In the genomic region with DNA sequence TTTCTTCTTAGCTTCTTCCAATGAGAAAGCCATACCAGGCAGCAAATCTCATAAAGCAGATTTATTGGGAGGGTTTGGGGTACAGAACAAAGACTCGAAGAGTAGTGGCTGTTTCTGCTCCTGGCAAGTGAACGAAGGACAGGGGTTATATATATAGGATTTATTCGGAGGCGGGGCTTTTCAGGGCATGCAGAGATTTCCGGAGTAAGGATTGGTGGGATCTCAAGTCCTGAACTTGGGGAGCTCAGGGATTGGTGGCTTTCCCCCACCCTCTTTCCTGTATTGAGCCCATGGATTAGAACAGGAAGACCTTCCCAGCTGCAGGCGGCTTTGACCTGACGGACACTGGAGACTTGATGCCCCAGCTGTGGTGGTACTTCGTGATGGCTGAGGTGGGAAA, we compare ENCODE assay signal across 9 mouse cellular contexts. TPM values are rescaled to one million over a fixed set of nuclear protein-coding genes. Genes with fewer than 3 reads are reported as not detected.
A peak's percentile ranks its signal among the peaks of the same experiment; 100 is the strongest.
DNase-seq lines count a peak whose midpoint lies in the region; ATAC-seq and TF ChIP-seq lines count a peak whose summit lies in the region.
"Had no signal": no experiment of that assay in that cellular context is flagged by ENCODE, and none has a peak within 500 bp of the region (broad histone marks: within the 10 kb centered on the region; RNA-seq: fewer than 3 reads in every experiment).

No protein-coding gene starts in this region.

- H3K9ac ChIP-seq in hindbrain, postnatal 0 days (replicated peaks; ENCODE audit: low read length) = no peak overlapping the region
- no peak overlapping the region for H3K9ac ChIP-seq in hindbrain, embryonic 14.5 days
- no peak overlapping the region for H3K9ac ChIP-seq in midbrain, embryonic 14.5 days (replicated peaks; ENCODE audit: low read length)

- no peaks in the 10 kb centered on the region for H3K9me3 ChIP-seq in hindbrain, postnatal 0 days (ENCODE audit: low read length)
- H3K9me3 ChIP-seq in hindbrain, embryonic 14.5 days (ENCODE audit: control insufficient read depth, low read length) = no peaks in the 10 kb centered on the region
- H3K9me3 ChIP-seq in midbrain, embryonic 14.5 days (ENCODE audit: control insufficient read depth, low read length) = no peaks in the 10 kb centered on the region

- WGBS in hindbrain, postnatal 0 days = 84% methylated on average over 8 of the region's 8 CpGs
- WGBS in hindbrain, embryonic 14.5 days = 84% methylated on average over 8 of the region's 8 CpGs
- 94% methylated on average over 8 of the region's 8 CpGs for WGBS in thymus, adult 2 months
- WGBS in midbrain, embryonic 14.5 days = 81% methylated on average over 8 of the region's 8 CpGs

- no peaks in the 10 kb centered on the region for H3K36me3 ChIP-seq in hindbrain, postnatal 0 days (ENCODE audit: insufficient read depth, low read length)
- H3K36me3 ChIP-seq in hindbrain, embryonic 14.5 days (replicated peaks; ENCODE audit: control insufficient read depth, insufficient read depth) = peaks cover 5% of the 10 kb centered on the region; the same call in 1 of the 2 replicates
- no peaks in the 10 kb centered on the region for H3K36me3 ChIP-seq in thymus, adult 2 months (ENCODE audit: control insufficient read depth, insufficient read depth, low read length)
- no peaks in the 10 kb centered on the region for H3K36me3 ChIP-seq in midbrain, embryonic 14.5 days (ENCODE audit: control insufficient read depth, insufficient read depth, low read length)

- peak; percentile 44 for DNase-seq in cerebellum, adult 11-12 months
- no peak for DNase-seq in cerebellum, postnatal 25 days
- DNase-seq in hindbrain, postnatal 0 days (ENCODE audit: low spot score) = no peak
- no peak for DNase-seq in hindbrain, embryonic 14.5 days (ENCODE audit: low spot score)
- no peak for DNase-seq in thymus, adult 2 months
- no peak for DNase-seq in thymus, adult 18-20 months
- DNase-seq in testis, postnatal 14 days (ENCODE audit: low spot score) = peak; percentile 25
- no peak for DNase-seq in midbrain, embryonic 14.5 days
- DNase-seq: cerebellum, adult 11 months had no signal

- TF ChIP-seq CTCF in hindbrain, postnatal 0 days (IDR thresholded peaks at IDR 0.05; ENCODE audit: low read depth) = no peak
- TF ChIP-seq CTCF in thymus, adult 2 months (IDR thresholded peaks at IDR 0.05; ENCODE audit: borderline replicate concordance, control insufficient read depth, extremely low read depth, insufficient read depth, low read length, poor library complexity) = no peak

- no peak for TF ChIP-seq POLR2A in thymus, adult 2 months (IDR thresholded peaks at IDR 0.05; ENCODE audit: control insufficient read depth, extremely low read depth, insufficient read depth, low read length, poor library complexity)

- H3K4me1 ChIP-seq in hindbrain, postnatal 0 days (ENCODE audit: insufficient read depth, low read length) = peaks cover 7% of the 10 kb centered on the region; the same call in 1 of the 2 replicates
- H3K4me1 ChIP-seq in hindbrain, embryonic 14.5 days (replicated peaks; ENCODE audit: control insufficient read depth, insufficient read depth, low read length) = peaks cover 26% of the 10 kb centered on the region
- H3K4me1 ChIP-seq in thymus, adult 2 months (replicated peaks; ENCODE audit: control insufficient read depth, insufficient read depth, low read length) = peaks cover 23% of the 10 kb centered on the region
- H3K4me1 ChIP-seq in midbrain, embryonic 14.5 days (ENCODE audit: control insufficient read depth, insufficient read depth, low read length) = peaks cover 17% of the 10 kb centered on the region

- H3K27ac ChIP-seq in hindbrain, postnatal 0 days = peak overlapping the region; percentile 92; the same call in 1 of the 2 replicates
- H3K27ac ChIP-seq in hindbrain, embryonic 14.5 days = no peak overlapping the region
- H3K27ac ChIP-seq in thymus, adult 2 months (ENCODE audit: control insufficient read depth, insufficient read depth, low read length) = peak overlapping the region; percentile 46; the same call in 1 of the 2 replicates
- H3K27ac ChIP-seq in midbrain, embryonic 14.5 days (replicated peaks; ENCODE audit: low read depth, low read length) = no peak overlapping the region

- H3K4me2 ChIP-seq in hindbrain, postnatal 0 days (ENCODE audit: low read depth, low read length) = no peak overlapping the region
- no peak overlapping the region for H3K4me2 ChIP-seq in hindbrain, embryonic 14.5 days (replicated peaks)
- H3K4me2 ChIP-seq in midbrain, embryonic 14.5 days (ENCODE audit: low read length) = no peak overlapping the region

- H3K4me3 ChIP-seq in hindbrain, postnatal 0 days (ENCODE audit: low read length) = no peak overlapping the region
- H3K4me3 ChIP-seq in hindbrain, embryonic 14.5 days (replicated peaks; ENCODE audit: low read length) = no peak overlapping the region
- no peak overlapping the region for H3K4me3 ChIP-seq in thymus, adult 2 months (ENCODE audit: control insufficient read depth, insufficient read depth, low read length)
- H3K4me3 ChIP-seq in midbrain, embryonic 14.5 days (replicated peaks; ENCODE audit: low read depth, low read length) = no peak overlapping the region

- H3K27me3 ChIP-seq in hindbrain, postnatal 0 days (ENCODE audit: insufficient read depth, low read length) = no peaks in the 10 kb centered on the region
- H3K27me3 ChIP-seq in hindbrain, embryonic 14.5 days (ENCODE audit: control insufficient read depth, insufficient read depth, low read length) = no peaks in the 10 kb centered on the region
- no peaks in the 10 kb centered on the region for H3K27me3 ChIP-seq in thymus, adult 2 months (ENCODE audit: control insufficient read depth, insufficient read depth, low read length)
- no peaks in the 10 kb centered on the region for H3K27me3 ChIP-seq in midbrain, embryonic 14.5 days (ENCODE audit: control insufficient read depth, insufficient read depth, low read length)

- no peak for ATAC-seq in hindbrain, postnatal 0 days
- ATAC-seq in hindbrain, embryonic 14.5 days (ENCODE audit: low FRiP score) = no peak
- no peak for ATAC-seq in midbrain, embryonic 14.5 days (ENCODE audit: low FRiP score, low TSS enrichment)

RNA-seq across cellular contexts. Expression of gene Thrap3, which starts 1.5 kb away (rescaled TPM):
- total RNA-seq in hindbrain, postnatal 0 days (2014; rRNA removed) = 85.7 and 128 TPM in 2 replicates
- 108 and 123 TPM in 2 replicates for polyA plus RNA-seq in hindbrain, postnatal 0 days (2015; fragmentation: Nextera tagmentation; extraction: Ambion mirVana)
- 127 and 139 TPM in 2 replicates for polyA plus RNA-seq in hindbrain, embryonic 14.5 days (2014; fragmentation: Nextera tagmentation; extraction: Ambion mirVana)
- polyA plus RNA-seq in thymus, adult 2 months (2012; rRNA removed) = 91.8 and 101 TPM in 2 replicates
- 113 and 167 TPM in 2 replicates for polyA plus RNA-seq in midbrain, embryonic 14.5 days (2014; fragmentation: Nextera tagmentation; extraction: Ambion mirVana)

RNA-seq across cellular contexts. Expression of gene Sh3d21, which starts 40.7 kb away (rescaled TPM):
- total RNA-seq in hindbrain, postnatal 0 days (2014; rRNA removed) = 0.63 and 1.2 TPM in 2 replicates
- 2.2 and 2.6 TPM in 2 replicates for polyA plus RNA-seq in hindbrain, postnatal 0 days (2015; fragmentation: Nextera tagmentation; extraction: Ambion mirVana)
- 1.1 TPM in 2 replicates for polyA plus RNA-seq in hindbrain, embryonic 14.5 days (2014; fragmentation: Nextera tagmentation; extraction: Ambion mirVana)
- 0.75 and 1.2 TPM in 2 replicates for polyA plus RNA-seq in thymus, adult 2 months (2012; rRNA removed)
- 0.89 and 1.1 TPM in 2 replicates for polyA plus RNA-seq in midbrain, embryonic 14.5 days (2014; fragmentation: Nextera tagmentation; extraction: Ambion mirVana)

RNA-seq across cellular contexts. Expression of gene Map7d1, which starts 52.1 kb away (rescaled TPM):
- 106 and 109 TPM in 2 replicates for total RNA-seq in hindbrain, postnatal 0 days (2014; rRNA removed)
- 51.0 and 54.6 TPM in 2 replicates for polyA plus RNA-seq in hindbrain, postnatal 0 days (2015; fragmentation: Nextera tagmentation; extraction: Ambion mirVana)
- polyA plus RNA-seq in hindbrain, embryonic 14.5 days (2014; fragmentation: Nextera tagmentation; extraction: Ambion mirVana) = 84.2 and 90.0 TPM in 2 replicates
- polyA plus RNA-seq in thymus, adult 2 months (2012; rRNA removed) = 74.6 and 84.2 TPM in 2 replicates
- polyA plus RNA-seq in midbrain, embryonic 14.5 days (2014; fragmentation: Nextera tagmentation; extraction: Ambion mirVana) = 78.3 and 85.3 TPM in 2 replicates

RNA-seq across cellular contexts. Expression of gene Eva1b, which starts 56.5 kb away (rescaled TPM):
- 24.9 and 25.6 TPM in 2 replicates for total RNA-seq in hindbrain, postnatal 0 days (2014; rRNA removed)
- polyA plus RNA-seq in hindbrain, postnatal 0 days (2015; fragmentation: Nextera tagmentation; extraction: Ambion mirVana) = 11.6 and 12.3 TPM in 2 replicates
- polyA plus RNA-seq in hindbrain, embryonic 14.5 days (2014; fragmentation: Nextera tagmentation; extraction: Ambion mirVana) = 13.5 and 19.2 TPM in 2 replicates
- 94.3 and 95.2 TPM in 2 replicates for polyA plus RNA-seq in thymus, adult 2 months (2012; rRNA removed)
- polyA plus RNA-seq in midbrain, embryonic 14.5 days (2014; fragmentation: Nextera tagmentation; extraction: Ambion mirVana) = 7.8 and 12.3 TPM in 2 replicates

RNA-seq across cellular contexts. Expression of gene Trappc3, which starts 58.1 kb away (rescaled TPM):
- total RNA-seq in hindbrain, postnatal 0 days (2014; rRNA removed) = 88.9 and 97.4 TPM in 2 replicates
- polyA plus RNA-seq in hindbrain, postnatal 0 days (2015; fragmentation: Nextera tagmentation; extraction: Ambion mirVana) = 187 and 188 TPM in 2 replicates
- 40.7 and 45.9 TPM in 2 replicates for polyA plus RNA-seq in hindbrain, embryonic 14.5 days (2014; fragmentation: Nextera tagmentation; extraction: Ambion mirVana)
- 48.0 and 55.1 TPM in 2 replicates for polyA plus RNA-seq in thymus, adult 2 months (2012; rRNA removed)
- polyA plus RNA-seq in midbrain, embryonic 14.5 days (2014; fragmentation: Nextera tagmentation; extraction: Ambion mirVana) = 37.1 and 124 TPM in 2 replicates

Comparison
In these comparisons a context has a peak if more than half of its experiments do, and no peak if none do; other contexts are left out.
1. DNase-seq: peak in cerebellum, adult 11-12 months (single experiment) and testis, postnatal 14 days (single experiment); none in cerebellum, postnatal 25 days (0 of 2), hindbrain, postnatal 0 days (single experiment), hindbrain, embryonic 14.5 days (single experiment), thymus, adult 2 months (single experiment), thymus, adult 18-20 months (0 of 2) and midbrain, embryonic 14.5 days (single experiment).
2. H3K27ac ChIP-seq: peak in hindbrain, postnatal 0 days (single experiment) and thymus, adult 2 months (single experiment); none in hindbrain, embryonic 14.5 days (single experiment) and midbrain, embryonic 14.5 days (single experiment).